Mouse (Mus musculus) kidney, postnatal 0 days (tissue): ENCODE data around the gene Smad1. TPM values are rescaled to one million over a fixed set of nuclear protein-coding genes. Genes with fewer than 3 reads are reported as not detected.

Source experiments
- ATAC-seq: fragments of 200-750 bp; cut with Nextera tagmentation; replicated peaks from 2 replicates; pipeline ENCODE4 v1.8.0; 2017; ENCODE audit warnings: low read depth, moderate number of reproducible peaks, moderate TSS enrichment, moderate library complexity; ENCODE audit not compliant: low FRiP score
- DNase-seq: peaks from one replicate; pipeline ENCODE4 v3.0.0-alpha.2; 2016; ENCODE audit warnings: low spot score
- H3K27ac ChIP-seq: fragments of 300-500 bp; sonication (generic); 2 replicates; pipeline ENCODE4 v1.5.1; 2014; ENCODE audit warnings: mild to moderate bottlenecking
- H3K27me3 ChIP-seq: fragments of 300-500 bp; sonication (generic); 2 replicates; pipeline ENCODE4 v1.6.1; 2014; ENCODE audit warnings: low read length, mixed read lengths; ENCODE audit not compliant: insufficient read depth
- H3K36me3 ChIP-seq: fragments of 300-500 bp; sonication (generic); 2 replicates; pipeline ENCODE4 v1.6.1; 2014; ENCODE audit warnings: low read length, mixed read lengths; ENCODE audit not compliant: insufficient read depth
- H3K4me1 ChIP-seq: fragments of 300-500 bp; sonication (generic); replicated peaks from 2 replicates; pipeline ENCODE4 v1.6.1; 2014; ENCODE audit warnings: antibody characterized with exemption, low read length, mixed read lengths; ENCODE audit not compliant: insufficient read depth
- H3K4me2 ChIP-seq: fragments of 300-500 bp; sonication (generic); 2 replicates; pipeline ENCODE4 v1.6.1; 2014; ENCODE audit warnings: mild to moderate bottlenecking, low read length, moderate library complexity, mixed read lengths
- H3K4me3 ChIP-seq: fragments of 300-500 bp; sonication (generic); replicated peaks from 2 replicates; pipeline ENCODE4 v1.5.1; 2014; ENCODE audit warnings: low read depth, low read length
- H3K9ac ChIP-seq: fragments of 300-500 bp; sonication (generic); 2 replicates; pipeline ENCODE4 v1.6.1; 2014; ENCODE audit warnings: low read depth, low read length
- H3K9me3 ChIP-seq: fragments of 300-500 bp; sonication (generic); replicated peaks from 2 replicates; pipeline ENCODE4 v1.6.1; 2016; ENCODE audit warnings: low read length, inconsistent platforms, mixed read lengths
- CTCF ChIP-seq: IDR thresholded peaks from 2 replicates; pipeline ENCODE4 v1.5.1; 2016; ENCODE audit warnings: antibody characterized with exemption, low read depth, mild to moderate bottlenecking, moderate library complexity
- WGBS: fragments of 180-500 bp; shearing (Covaris S2); extraction: QIAGEN DNeasy Blood & Tissue Kit; methylation state at CpG from one replicate; pipeline ENCODE4 v1.1.7; 2014; 5-methylcytosine and 5-hydroxymethylcytosine counted together
- polyA plus RNA-seq: library from polyadenylated mRNA; unstranded; fragments of >200 nt; fragmentation: Nextera tagmentation; extraction: Ambion mirVana; gene quantifications from 2 replicates; pipeline ENCODE4 v1.2.1, GENCODE M21; 2015

The Smad1 gene
- polyA plus RNA-seq, 1 experiment from 2014 or later: 36.6 TPM

GRCm38 (mm10) chr8:79339555-79339954 lies 59.8 kb downstream of the Smad1 start:
- H3K9ac ChIP-seq: no peak overlapping the region
- H3K4me3 ChIP-seq: no peak overlapping the region
- peak; percentile 42 for DNase-seq
- no peak overlapping the region for H3K4me2 ChIP-seq
- TF ChIP-seq CTCF: peak; percentile 67
- peaks cover 22% of the 10 kb centered on the region for H3K36me3 ChIP-seq
- H3K9me3 ChIP-seq: no peaks in the 10 kb centered on the region
- no peaks in the 10 kb centered on the region for H3K27me3 ChIP-seq
- H3K4me1 ChIP-seq: no peaks in the 10 kb centered on the region
- 78% methylated on average over 9 of the region's 9 CpGs for WGBS
- H3K27ac ChIP-seq: no peak overlapping the region
- no peak for ATAC-seq

GRCm38 (mm10) chr8:79338619-79339018 lies 60.7 kb downstream of the Smad1 start:
- no peak for TF ChIP-seq CTCF
- no peak for ATAC-seq
- no peak overlapping the region for H3K9ac ChIP-seq
- 85% methylated on average over 10 of the region's 10 CpGs for WGBS
- no peaks in the 10 kb centered on the region for H3K9me3 ChIP-seq
- H3K36me3 ChIP-seq: peaks cover 17% of the 10 kb centered on the region
- no peak overlapping the region for H3K27ac ChIP-seq
- H3K4me2 ChIP-seq: no peak overlapping the region
- no peaks in the 10 kb centered on the region for H3K27me3 ChIP-seq
- no peak overlapping the region for H3K4me3 ChIP-seq
- H3K4me1 ChIP-seq: no peaks in the 10 kb centered on the region
- DNase-seq: no peak

- no peak for TF ChIP-seq CTCF
- Histone ChIP-seq H3K9ac (no peak overlapping the region), H3K27me3 (no peaks in the 10 kb centered on the region), H3K4me3 (no peak overlapping the region), H3K4me1 (no peaks in the 10 kb centered on the region), H3K9me3 (no peaks in the 10 kb centered on the region), H3K4me2 (no peak overlapping the region), H3K36me3 (0 out of 2 replicates have a peak, but pooled peaks cover 3% of the 10 kb centered on the region), H3K27ac (no peak overlapping the region)
- WGBS: 92% methylated on average over 22 of the region's 22 CpGs
- DNase-seq: no peak
- no peak for ATAC-seq
These were observed 67.0 kb downstream of the Smad1 start for GRCm38 (mm10) chr8:79332109-79332900.

GRCm38 (mm10) chr8:79331571-79331970 lies 67.7 kb downstream of the Smad1 start:
- Histone ChIP-seq H3K27me3 (no peaks in the 10 kb centered on the region), H3K4me3 (no peak overlapping the region), H3K27ac (no peak overlapping the region), H3K9ac (no peak overlapping the region), H3K4me2 (no peak overlapping the region), H3K36me3 (no peaks in the 10 kb centered on the region), H3K4me1 (no peaks in the 10 kb centered on the region), H3K9me3 (no peaks in the 10 kb centered on the region)
- DNase-seq (no peak), ATAC-seq (no peak)
- no peak for TF ChIP-seq CTCF
- 90% methylated on average over 2 of the region's 2 CpGs for WGBS

- Histone ChIP-seq H3K4me2 (no peak overlapping the region), H3K9me3 (no peaks in the 10 kb centered on the region), H3K9ac (no peak overlapping the region), H3K36me3 (no peaks in the 10 kb centered on the region), H3K27me3 (no peaks in the 10 kb centered on the region), H3K4me1 (no peaks in the 10 kb centered on the region), H3K4me3 (no peak overlapping the region), H3K27ac (no peak overlapping the region)
- 64% methylated on average over 9 of the region's 9 CpGs for WGBS
- no peak for ATAC-seq
- no peak for DNase-seq
- TF ChIP-seq CTCF: no peak
These were observed 68.3 kb downstream of the Smad1 start for GRCm38 (mm10) chr8:79331017-79331416.

GRCm38 (mm10) chr8:79329735-79330134 lies 69.6 kb downstream of the Smad1 start:
- Histone ChIP-seq H3K27me3 (no peaks in the 10 kb centered on the region), H3K4me1 (no peaks in the 10 kb centered on the region), H3K4me3 (no peak overlapping the region), H3K4me2 (no peak overlapping the region), H3K27ac (no peak overlapping the region), H3K9me3 (no peaks in the 10 kb centered on the region), H3K9ac (no peak overlapping the region), H3K36me3 (no peaks in the 10 kb centered on the region)
- ATAC-seq (no peak), DNase-seq (no peak)
- TF ChIP-seq CTCF: no peak
- WGBS: 76% methylated on average over 2 of the region's 2 CpGs
